Mouse (Mus musculus) Patski (cell line): ENCODE data around the gene Loxl1. TPM values are rescaled to one million over a fixed set of nuclear protein-coding genes. Genes with fewer than 3 reads are reported as not detected.
"Not testable (repeated sequence)": the region's sequence is repeated elsewhere in the genome, so short reads cannot be mapped to it uniquely, and the experiment has no call there.

Source experiments
- ATAC-seq: fragments of 100-300 bp; one replicate; pipeline ENCODE4 v1.8.0; 2021
- CTCF ChIA-PET: fragments of 350-600 bp; sonication (Branson Sonifier 250); formaldehyde crosslinking; loops from one replicate; lab custom pipeline; 2022; ENCODE audit warnings: inconsistent platforms; lab: Charles Lee
- POLR2A ChIA-PET: fragments of 350-600 bp; sonication (Branson Sonifier 250); formaldehyde crosslinking; loops from one replicate; lab custom pipeline; 2022; ENCODE audit warnings: antibody characterized with exemption, inconsistent platforms; lab: Charles Lee
- DNase-seq: peaks from one replicate; pipeline ENCODE4 v3.0.0-alpha.2; 2011; ENCODE audit warnings: low read depth, low spot score
- H3K27me3 ChIP-seq: fragments of 371-371 bp; one replicate; pipeline ENCODE4 v1.5.1; 2021
- CTCF ChIP-seq: fragments of 100-300 bp; IDR thresholded peaks from one replicate; pipeline ENCODE4 v1.5.1; 2021
- in situ Hi-C: fragments of 300-500 bp; cut with MboI; formaldehyde crosslinking; loops from 3 replicates; pipeline ENCODE4 v1.11.1; 2018; ENCODE audit warnings: low pct_unique_long_range_greater_than_20kb, mixed read lengths
- polyA plus RNA-seq: library from polyadenylated mRNA; unstranded; gene quantifications from one replicate; pipeline ENCODE4 v1.2.3, GENCODE M21; 2021

Gene Loxl1
- polyA plus RNA-seq, 1 experiment from 2014 or later = 139 TPM

DNA sequence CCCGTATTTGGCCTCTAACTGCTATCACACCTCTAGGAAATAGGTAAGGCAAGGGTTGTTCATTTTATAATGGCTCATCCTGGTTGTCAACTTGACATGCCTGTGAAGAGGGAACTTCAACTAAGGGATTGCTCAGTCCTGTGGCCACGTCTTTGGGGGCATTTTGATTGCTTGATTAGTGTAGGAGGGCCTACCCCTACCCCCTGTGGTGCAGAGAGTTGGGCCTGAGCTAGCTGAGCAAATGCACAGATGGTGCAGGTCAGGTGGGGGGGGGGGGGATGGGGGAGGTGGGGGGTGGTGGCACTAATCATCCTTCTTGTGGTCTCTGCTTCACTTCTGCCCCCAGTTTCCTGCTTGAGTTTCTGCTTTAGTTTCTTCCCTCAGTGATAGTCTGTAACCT is 57.9 kb downstream of the Loxl1 start:
- POLR2A ChIA-PET = no interaction called here
- in situ Hi-C loops = no loop called here
- CTCF ChIA-PET = no interaction called here
- TF ChIP-seq CTCF = no peak
- no peak for DNase-seq
- ATAC-seq = no peak
- H3K27me3 ChIP-seq = no peaks in the 10 kb centered on the region

DNA sequence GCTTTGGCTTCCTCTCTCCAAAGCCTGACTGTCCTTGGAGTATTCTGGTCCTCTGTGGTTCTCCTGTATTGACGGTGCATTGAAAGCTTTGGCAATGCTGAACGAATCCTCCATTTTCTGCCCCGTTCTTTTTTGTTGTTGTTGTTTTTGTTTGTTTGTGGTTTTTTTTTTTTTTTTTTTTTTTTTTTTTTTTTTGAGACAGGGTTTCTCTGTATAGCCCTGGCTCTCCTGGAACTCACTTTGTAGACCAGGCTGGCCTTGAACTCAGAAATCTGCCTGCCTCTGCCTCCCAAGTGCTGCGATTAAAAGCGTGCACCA is 59.2 kb downstream of the Loxl1 start:
- POLR2A ChIA-PET = interaction anchor here (0.9 to 1.1 kb wide), 4 partner anchors 9 to 64 kb away, joined by 3 read pairs; no protein-coding TSS in a partner anchor
- H3K27me3 ChIP-seq, DNase-seq, in situ Hi-C loops, ATAC-seq: not testable (repeated sequence)
- CTCF ChIA-PET = interaction anchor here (0.8 to 1.9 kb wide), 4 partner anchors 12 to 22 kb away, joined by 3 to 6 read pairs (median 4); no protein-coding TSS in a partner anchor

DNA sequence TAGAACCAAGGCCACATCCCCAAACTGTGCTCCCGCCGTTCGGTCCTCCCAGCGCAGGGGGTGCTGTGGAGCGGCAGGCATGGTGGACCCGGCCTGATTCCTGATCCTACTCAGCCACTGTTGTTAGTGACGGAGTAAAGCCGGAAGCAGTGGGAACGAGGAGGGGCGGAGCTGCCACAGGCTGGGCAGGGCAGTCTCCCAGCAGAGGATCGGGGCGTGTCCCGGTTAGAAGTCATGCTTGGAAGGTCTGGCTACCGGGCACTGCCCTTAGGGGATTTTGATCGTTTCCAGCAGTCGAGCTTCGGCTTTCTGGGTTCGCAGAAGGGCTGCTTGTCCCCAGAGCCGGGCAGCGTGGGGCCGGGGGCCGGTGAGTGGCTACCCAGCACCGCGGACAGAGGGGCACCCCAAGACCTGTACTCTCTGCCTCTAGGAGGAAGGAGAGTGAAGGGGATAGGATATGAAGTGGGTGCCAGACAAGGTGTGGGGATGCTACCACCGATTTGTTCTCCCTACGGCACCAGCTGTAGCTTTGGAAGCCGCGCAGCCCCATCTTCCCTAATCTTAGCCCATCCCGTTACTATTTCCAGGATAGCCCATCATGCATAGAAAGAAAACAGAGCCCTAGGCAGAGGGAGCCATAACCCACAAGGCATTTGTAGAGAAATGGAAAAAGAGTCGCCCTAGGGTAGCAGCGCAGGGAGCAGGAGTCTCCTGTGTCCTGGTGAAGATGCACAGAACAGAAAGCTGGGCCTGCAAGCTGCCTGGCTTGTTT is 59.8 kb downstream of the Loxl1 start, which contains the start of gene Stoml1:
Gene Stoml1, plus strand, starts transcription at position 132 of the 772 bp plus-strand sequence.
- TF ChIP-seq CTCF = peak; percentile 98
- ChIA-PET CTCF (interaction anchor here (0.8 to 1.9 kb wide), 6 partner anchors 10 to 27 kb away, joined by 3 to 6 read pairs (median 4); no protein-coding TSS in a partner anchor), POLR2A (interaction anchor here (0.9 to 1.1 kb wide), 4 partner anchors 9 to 63 kb away, joined by 3 read pairs; no protein-coding TSS in a partner anchor)
- in situ Hi-C loops = no loop called here
- peak; percentile 76 for DNase-seq
- ATAC-seq = peak; percentile 90
- no peaks in the 10 kb centered on the region for H3K27me3 ChIP-seq

DNA sequence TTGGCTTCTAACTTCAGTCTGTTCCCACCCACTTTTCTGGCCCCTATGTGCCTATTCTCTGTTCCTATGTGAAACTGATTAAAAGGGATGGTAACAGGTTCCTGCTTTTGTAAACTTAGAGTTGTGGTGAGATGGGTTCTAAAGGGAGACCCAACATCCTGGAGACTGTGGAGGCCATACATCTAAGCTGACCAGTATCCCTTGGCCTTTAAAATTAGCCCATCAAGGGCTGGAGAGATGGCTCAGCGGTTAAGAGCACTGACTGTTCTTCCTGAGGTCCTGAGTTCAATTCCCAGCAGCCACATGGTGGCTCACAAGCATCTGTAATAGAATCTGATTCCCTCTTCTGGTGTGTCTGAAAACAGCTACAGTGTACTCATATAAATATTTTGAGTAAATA is 62.3 kb downstream of the Loxl1 start:
- DNase-seq, H3K27me3 ChIP-seq, ATAC-seq, in situ Hi-C loops, POLR2A ChIA-PET: not testable (repeated sequence)
- CTCF ChIA-PET = interaction anchor here (1.6 kb wide), 1 partner anchor 25 kb away, joined by 7 read pairs; no protein-coding TSS in a partner anchor

DNA sequence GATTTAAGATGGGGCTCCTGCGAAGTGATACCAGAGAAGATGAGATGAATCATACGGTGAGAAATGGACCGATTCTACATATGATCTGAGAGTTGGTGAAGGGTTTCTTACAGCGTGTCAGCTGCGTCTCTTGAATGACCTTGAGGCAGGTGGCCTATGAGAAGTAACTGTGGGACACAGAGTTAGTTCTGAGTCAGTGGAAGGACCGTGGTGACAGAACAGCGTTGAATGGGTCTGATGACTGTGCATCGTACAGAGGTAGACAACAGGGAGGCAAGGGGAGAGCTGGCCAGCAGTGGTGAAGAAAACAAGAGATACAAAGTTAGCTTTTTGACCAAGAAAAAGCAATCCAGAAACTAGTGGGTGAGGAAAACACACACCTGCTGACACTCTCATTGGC is 62.7 kb downstream of the Loxl1 start:
- ChIA-PET CTCF (interaction anchor here (1.0 to 1.9 kb wide), 4 partner anchors 16 to 35 kb away, joined by 3 to 7 read pairs (median 5); no protein-coding TSS in a partner anchor), POLR2A (no interaction called here)
- ATAC-seq = no peak
- no peak for TF ChIP-seq CTCF
- in situ Hi-C loops = no loop called here
- DNase-seq = no peak
- H3K27me3 ChIP-seq = no peaks in the 10 kb centered on the region

DNA sequence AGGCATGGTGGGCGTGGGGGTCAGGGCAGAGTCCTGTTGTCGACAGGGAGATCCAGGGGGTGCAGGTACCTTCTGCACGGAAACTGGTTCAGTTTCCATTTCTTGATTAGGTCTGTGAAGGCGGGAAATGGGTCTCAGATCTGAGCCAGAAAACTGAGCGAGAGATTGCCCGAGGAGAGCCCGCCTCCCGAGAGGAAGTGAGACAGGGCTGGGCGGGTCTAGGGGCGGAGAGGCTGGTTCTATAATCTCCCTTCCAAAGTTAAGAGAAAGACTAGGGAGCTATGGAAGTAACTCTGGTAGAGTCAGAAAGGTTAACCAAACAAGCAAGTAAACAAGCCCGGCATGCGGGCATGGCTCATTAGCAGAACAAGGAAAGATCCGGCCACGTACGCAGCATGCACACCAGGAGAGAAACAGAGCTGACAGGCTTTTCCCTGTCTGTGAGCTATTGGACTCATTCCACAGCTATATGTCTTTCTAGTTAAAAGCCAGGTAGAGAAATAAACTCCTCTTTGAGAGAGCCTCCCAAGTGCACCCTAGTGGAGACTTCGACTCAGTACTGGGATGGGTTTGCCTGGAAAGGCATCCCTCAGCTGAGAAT is 63.3 kb downstream of the Loxl1 start, which contains the start of gene Pml:
Gene Pml, minus strand, starts transcription at position 195 of the 601 bp plus-strand sequence.
- ChIA-PET CTCF (interaction anchor here (0.6 to 1.9 kb wide), 5 partner anchors 15 to 34 kb away, joined by 3 to 7 read pairs (median 4); no protein-coding TSS in a partner anchor), POLR2A (no interaction called here)
- TF ChIP-seq CTCF = peak; percentile 59
- ATAC-seq = no peak
- H3K27me3 ChIP-seq = no peaks in the 10 kb centered on the region
- in situ Hi-C loops = no loop called here
- no peak for DNase-seq

DNA sequence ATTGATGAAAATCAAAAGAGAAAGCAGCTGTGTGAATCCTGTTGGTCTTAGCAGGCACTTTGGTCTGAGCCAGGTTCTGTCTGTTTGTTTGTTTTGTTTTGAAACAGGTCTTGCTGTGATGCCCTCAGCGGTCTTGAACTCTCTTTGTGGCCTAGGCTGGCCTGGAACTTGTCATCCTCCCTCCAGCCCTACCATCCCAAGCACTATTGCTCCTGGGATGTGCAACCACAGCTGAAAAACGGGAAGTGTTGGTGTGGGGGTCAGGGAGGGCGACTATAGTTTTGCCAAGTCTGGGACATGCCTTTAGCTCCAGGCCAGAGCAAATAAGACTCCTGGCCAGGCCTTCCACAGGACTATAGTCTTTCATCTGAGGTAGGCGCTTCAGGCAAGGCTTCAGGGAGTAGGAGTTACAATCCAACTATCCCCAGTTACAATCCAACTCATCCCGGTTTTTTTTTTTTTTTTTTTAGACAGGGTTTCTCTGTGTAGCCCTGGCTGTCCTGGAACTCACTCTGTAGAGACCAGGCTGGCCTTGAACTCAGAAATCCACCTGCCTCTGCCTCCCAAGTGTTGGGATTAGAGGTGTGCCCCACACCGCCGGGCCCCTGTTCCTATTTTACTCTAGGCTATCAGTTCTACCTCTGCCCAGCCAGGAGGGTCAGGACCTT is 64.1 kb downstream of the Loxl1 start:
- no peak for TF ChIP-seq CTCF
- no peaks in the 10 kb centered on the region for H3K27me3 ChIP-seq
- CTCF ChIA-PET = interaction anchor here (1.0 to 4.0 kb wide), 6 partner anchors 14 to 33 kb away, joined by 3 to 23 read pairs (median 10); no protein-coding TSS in a partner anchor
- no peak for ATAC-seq
- in situ Hi-C loops = no loop called here
- POLR2A ChIA-PET = interaction anchor here (0.7 to 1.4 kb wide), 2 partner anchors 8 to 26 kb away, joined by 3 read pairs; no protein-coding TSS in a partner anchor
- DNase-seq = no peak

DNA sequence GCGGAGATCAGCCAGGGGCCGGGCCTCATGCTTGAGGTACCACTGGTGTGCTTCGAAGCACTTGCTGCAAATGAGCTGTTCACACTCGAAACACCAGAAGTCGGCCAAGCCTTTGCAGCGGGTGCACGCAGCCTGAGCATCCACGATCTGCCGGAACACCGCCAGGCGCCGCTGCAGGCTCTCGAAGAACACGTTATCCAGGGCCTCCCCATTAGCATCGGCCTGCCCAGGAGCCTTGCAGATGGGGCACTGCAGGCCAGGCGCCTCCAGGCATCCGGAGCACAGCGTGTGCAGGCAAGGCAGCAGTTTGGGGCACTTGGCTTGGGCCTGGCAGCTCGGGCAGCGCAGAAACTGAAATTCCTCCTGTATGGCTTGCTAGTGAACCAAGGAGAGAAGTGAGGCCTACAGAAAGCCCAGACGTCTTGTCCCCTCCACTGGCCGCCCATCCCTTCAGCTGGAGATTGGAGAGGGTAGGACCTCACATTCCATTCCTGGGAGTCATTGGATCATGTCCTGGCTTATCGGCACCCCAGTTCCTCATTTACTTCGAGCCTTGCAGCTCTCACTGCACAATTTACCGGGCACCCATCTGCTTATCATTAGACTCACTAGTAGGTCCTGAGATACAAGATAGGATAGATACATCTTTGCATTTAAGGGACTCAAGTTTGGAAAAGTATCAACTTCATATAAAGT is 65.8 kb downstream of the Loxl1 start:
- DNase-seq = no peak

DNA sequence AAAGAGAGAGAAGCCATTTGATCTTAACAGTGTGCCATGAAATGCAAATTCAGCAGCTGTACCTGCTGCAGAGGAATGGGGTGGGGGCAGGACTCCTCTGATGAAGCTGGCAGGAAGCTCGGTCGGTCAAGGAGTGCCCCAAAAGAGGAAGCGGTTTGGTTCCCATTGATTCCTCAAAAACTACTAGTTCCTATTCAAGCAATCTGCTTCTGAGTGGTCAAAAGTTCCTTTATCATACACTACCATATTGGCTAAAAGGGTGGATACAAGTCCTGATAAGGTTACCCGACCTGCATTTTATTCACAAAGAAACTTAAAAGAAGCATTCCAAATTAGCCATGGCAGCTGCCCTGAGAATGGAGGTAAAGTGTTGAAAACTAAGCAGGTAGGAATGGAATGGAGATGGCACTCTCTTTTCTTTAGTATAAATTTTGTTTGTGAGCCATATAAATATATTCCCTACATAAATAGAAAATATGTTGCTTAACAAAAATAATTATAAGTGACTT is 66.8 kb downstream of the Loxl1 start:
- H3K27me3 ChIP-seq = no peaks in the 10 kb centered on the region
- DNase-seq = no peak
- in situ Hi-C loops = no loop called here
- no peak for TF ChIP-seq CTCF
- POLR2A ChIA-PET = no interaction called here
- CTCF ChIA-PET = interaction anchor here (1.1 to 4.0 kb wide), 5 partner anchors 21 to 207 kb away, joined by 4 to 23 read pairs (median 15); no protein-coding TSS in a partner anchor
- ATAC-seq = no peak

More for the DNA sequence above, 65.8 kb downstream of the Loxl1 start:
- peak; percentile 98 for TF ChIP-seq CTCF
- ChIA-PET POLR2A (interaction anchor here (0.9 kb wide), 1 partner anchor 20 kb away, joined by 4 read pairs; no protein-coding TSS in a partner anchor), CTCF (interaction anchor here (0.8 to 4.0 kb wide), 9 partner anchors 11 to 208 kb away, joined by 3 to 23 read pairs (median 5); no protein-coding TSS in a partner anchor)
- in situ Hi-C loops = no loop called here
- peak; percentile 77 for ATAC-seq
- no peaks in the 10 kb centered on the region for H3K27me3 ChIP-seq
